Mouse (Mus musculus) liver, embryonic 14 days (tissue): Measurements from ENCODE around the gene Rmnd5b. TPM values are rescaled to one million over a fixed set of nuclear protein-coding genes. Genes with fewer than 3 reads are reported as not detected.

Experiments used
- polyA plus RNA-seq: library from polyadenylated mRNA; depleted of rRNA; stranded (reverse); fragments of >200 nt; gene quantifications from 2 replicates; pipeline ENCODE4 v1.2.3, GENCODE M21; 2012; rRNA removed

Gene Rmnd5b
- polyA plus RNA-seq: 12.4 and 15.0 TPM in 2 replicates

DNA sequence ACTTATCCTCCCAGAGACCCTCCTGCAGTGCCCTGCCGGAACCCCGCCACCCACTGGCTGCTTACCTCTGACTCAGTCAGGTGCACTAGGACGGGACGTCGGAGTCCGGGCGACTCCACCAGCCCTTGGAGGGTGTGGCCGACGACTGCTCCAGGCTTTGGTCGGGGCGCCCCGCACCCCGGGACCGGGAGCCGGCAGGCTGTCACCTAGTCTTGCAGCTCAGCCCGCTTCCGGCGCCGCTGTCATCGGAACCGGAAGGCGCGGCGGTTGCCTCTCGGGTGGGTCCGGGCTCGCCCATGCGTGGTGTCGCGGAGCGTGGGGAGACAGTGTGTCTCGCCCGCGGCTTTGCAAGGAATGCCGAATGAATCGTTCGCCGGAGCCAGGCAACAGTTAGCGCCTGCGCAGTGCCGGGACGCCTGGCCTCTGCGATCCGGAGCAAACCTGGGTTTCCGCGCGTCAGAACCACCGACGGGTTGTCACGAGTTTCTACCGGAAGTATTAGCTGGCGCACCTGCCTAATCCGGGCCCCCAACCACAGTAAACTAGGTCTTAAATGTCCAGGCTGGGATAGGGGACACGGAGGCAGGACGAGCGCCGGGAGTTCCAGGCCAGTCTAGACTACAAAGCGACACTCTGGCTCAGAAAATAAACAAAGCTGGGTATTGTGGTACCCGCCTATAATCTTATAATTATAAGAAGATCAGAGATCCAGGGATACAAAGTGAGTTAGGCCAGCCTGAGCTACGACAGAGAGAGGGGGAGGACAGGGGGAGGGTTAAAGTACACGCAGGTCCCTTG lies at the start of gene Rmnd5b:
Gene Rmnd5b, minus strand, starts transcription at position 372 of the 798 bp plus-strand sequence.

GRCm38 (mm10) chr11:51650691-51651515 lies 15.2 kb upstream of the Rmnd5b start, which contains the start of the genes N4bp3 and D930048N14Rik:
TSS of gene N4bp3 (minus strand) at chr11:51650842.
TSS of gene D930048N14Rik (plus strand) at chr11:51650954.

DNA sequence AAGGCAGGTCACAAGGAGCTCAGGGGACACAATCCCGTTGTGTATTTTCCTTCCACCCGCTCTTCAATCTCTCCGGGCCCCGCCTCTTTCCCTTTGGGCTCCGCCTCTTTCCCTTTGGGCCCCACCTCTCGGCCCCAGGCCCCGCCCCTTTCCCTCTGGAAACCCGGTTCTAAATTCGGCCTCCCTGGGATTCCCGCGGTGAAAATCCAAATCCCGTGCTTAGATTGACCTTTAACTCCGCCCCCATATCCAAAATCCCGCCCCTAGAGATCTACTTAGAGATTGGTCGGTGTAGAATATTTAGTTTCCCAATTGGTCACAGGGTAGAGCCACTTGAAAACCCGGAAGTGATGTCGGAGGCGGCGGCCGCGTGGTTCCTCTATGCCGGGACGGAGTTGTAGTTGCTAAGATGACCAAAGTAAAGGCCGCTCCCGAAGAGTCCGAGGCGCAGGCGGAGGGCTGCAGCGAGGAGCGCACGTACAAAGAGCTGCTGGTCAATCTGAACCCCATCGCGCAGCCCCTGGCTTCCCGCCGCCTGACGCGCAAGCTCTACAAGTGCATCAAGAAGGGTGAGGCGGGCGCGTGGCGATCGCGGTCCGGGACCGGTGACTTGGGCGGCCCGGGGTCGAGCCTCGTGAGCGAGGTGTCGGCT lies 16.2 kb downstream of the Rmnd5b start, which contains the start of gene Nhp2:
Gene Nhp2, plus strand, starts transcription at position 327 of the 652 bp plus-strand sequence.

DNA sequence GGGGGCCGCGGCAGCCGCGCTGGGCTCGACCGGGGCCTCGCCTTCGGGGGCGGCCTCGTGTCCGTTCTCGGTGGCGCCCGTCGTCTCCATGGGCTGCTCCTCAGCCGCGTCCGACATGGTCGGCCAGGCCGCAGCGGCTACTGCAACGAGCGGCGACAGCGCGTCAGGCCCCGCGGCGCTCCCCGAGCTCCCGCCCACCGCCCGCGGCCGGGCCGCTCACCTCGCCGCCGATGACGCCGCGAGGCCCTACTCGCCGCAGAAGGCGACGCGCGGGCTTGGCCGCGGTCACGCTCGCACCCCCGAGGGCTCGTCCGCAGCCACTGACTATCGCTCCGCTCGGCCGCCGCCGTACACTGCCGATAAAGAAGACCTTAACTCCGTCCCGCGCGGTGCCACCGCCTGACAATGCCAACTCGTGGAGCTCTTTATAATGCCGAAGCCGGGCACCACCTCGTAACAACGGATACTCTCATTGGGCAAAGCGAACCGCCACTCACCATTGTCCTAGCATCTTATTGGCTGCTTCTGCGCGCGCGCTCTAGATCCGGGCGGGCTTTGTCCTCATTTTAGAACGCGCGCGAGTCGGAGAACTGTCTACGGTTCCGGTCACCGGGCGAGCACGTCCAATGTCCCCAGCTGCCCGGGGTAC lies 29.1 kb downstream of the Rmnd5b start, which contains the start of gene Hnrnpab:
Gene Hnrnpab, minus strand, starts transcription at position 401 of the 649 bp plus-strand sequence.

GRCm38 (mm10) chr11:51584431-51585248 lies 51.1 kb downstream of the Rmnd5b start, which contains the start of gene Phykpl:
TSS of gene Phykpl (plus strand) at chr11:51584757.

Other genes with a start within 250 kb of the Rmnd5b start
- 8.8 and 10.1 TPM in 2 replicates for gene Phykpl, start 51.1 kb downstream of the Rmnd5b start, polyA plus RNA-seq
- 274 and 281 TPM in 2 replicates for gene Hnrnpab, start 29.0 kb downstream of the Rmnd5b start, polyA plus RNA-seq
- gene Nhp2, start 16.2 kb downstream of the Rmnd5b start, polyA plus RNA-seq: 81.1 and 90.9 TPM in 2 replicates
- 1.0 and 1.3 TPM in 2 replicates for gene N4bp3, start 14.9 kb upstream of the Rmnd5b start, polyA plus RNA-seq
- 0.85 and 1.0 TPM in 2 replicates for gene D930048N14Rik, start 15.1 kb upstream of the Rmnd5b start, polyA plus RNA-seq
- gene 0610009B22Rik, start 53.0 kb upstream of the Rmnd5b start, polyA plus RNA-seq: 15.8 and 18.5 TPM in 2 replicates
- gene Sec24a, start 127.7 kb upstream of the Rmnd5b start, polyA plus RNA-seq: 3.2 and 4.5 TPM in 2 replicates
- 34.7 and 45.1 TPM in 2 replicates for gene Sar1b, start 127.8 kb upstream of the Rmnd5b start, polyA plus RNA-seq
- gene Jade2, start 221.8 kb upstream of the Rmnd5b start, polyA plus RNA-seq: 0.71 and 0.81 TPM in 2 replicates